Mouse (Mus musculus) lung, postnatal 25 days (tissue): ENCODE results near the gene Rgs19.

Experiments
- DNase-seq: peaks from one replicate; pipeline ENCODE4 v3.0.0; 2022; ENCODE audit warnings: low spot score

Rgs19 gene

DNA sequence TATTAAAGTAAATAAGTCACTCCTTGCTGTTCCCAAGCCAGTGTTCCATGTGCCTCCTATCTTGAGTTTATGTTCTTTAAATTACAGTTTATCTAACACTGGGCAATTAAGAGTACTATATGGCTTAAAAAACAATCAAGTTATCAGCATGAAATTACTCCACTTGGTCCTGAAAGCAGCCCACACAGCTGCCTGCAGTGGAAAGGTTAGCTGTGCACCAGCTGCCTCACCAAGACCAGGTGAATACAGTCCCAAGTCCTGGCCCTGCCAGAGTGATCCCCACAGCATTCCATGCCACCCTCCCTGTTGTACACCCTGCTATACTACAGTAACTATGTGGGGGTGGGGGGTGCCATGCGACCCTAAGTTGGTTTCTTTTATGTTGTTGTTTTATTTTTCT, 40.3 kb downstream of the Rgs19 start:
- no peak for DNase-seq

DNA sequence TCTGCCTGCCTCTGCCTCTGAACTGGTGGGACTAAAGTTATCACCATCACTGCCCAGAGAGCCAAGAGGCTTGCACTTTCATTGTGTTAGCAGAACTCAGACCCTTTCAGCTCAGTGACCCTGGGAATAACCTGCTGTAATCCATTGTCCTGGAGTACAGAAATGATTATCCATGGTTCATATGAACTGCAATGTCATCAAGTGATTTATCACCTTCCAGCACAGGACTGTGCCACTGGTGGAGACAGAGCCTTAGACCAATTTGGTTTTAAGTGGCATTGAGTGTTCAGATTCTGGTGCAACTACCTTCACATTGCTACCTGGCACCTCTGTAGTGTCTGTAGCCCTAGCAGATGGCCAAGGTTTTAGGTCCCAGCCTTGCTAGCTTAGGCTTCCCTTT, 40.7 kb downstream of the Rgs19 start:
- DNase-seq, result no peak

DNA sequence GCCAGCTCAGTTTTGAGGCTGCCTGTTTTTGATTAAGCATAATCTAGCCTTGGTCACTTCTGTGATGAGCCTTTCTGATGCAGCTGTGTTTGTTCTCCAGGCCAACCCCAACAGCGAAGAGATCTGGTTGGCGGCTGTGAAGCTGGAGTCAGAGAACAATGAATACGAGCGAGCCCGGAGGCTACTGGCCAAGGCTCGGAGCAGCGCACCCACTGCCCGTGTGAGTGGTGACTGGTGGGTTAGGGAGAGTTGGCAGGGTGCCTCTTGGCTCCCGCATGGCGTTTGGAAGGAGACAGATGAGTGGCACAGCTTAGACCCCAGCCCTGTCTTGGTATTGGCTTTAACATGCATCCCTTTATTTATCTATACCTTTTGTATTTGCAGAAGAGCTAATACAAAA, 44.9 kb downstream of the Rgs19 start:
- no peak for DNase-seq

DNA sequence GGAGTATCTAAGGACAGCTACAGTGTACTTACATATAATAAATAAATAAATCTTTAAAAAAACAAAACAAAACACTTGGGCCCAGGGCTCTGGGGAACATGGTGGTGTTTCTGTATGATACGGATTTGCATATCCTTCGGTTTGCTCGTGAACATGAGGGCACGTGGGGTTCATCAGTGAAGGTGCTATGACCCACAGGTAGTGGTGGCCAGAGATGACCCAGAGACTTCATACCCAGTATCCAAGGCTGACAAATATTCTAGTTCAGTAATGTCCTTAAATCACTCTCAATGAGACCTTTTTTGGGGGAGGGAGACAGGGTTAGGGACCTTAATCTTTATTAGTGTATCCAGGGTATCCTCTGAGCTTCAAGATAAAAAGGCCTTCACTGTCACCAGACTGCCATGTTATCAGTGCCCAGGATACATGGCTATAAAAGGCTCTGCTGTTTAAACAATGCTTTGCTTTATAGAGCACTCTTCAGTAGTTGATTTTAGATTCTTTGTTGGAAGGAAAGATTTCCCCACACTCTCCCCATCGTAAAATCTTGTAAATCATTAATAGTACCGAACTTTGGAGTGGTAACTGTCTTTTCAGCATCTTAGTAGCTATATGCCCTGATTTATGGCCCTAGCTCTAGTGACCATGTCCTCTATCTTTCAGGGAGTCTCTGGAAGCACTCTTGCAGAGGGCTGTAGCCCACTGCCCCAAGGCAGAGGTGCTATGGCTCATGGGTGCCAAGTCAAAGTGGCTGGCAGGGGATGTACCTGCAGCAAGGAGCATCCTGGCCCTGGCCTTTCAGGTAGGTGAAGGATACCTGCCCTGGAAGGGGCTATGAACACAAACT, 46.9 kb downstream of the Rgs19 start:
- DNase-seq, result no peak

DNA sequence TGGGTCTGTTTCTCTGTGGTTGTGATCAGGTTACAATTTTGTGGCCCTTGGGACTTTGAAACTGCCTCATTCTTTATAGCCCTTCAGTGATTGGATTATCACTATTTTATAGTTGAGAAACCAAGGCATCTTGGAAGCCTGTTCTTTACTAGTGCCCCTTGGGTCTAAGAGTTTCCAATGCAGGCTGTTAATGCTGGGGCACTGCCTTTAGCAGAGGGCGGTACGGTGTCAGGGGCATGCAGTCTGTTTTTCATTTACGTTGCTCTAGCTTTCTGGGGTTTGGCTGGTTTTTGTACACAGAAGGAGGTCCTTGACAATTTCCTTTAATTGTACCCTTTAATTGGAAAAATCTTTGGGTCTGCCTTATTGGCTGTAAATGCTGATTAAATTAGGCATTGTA, 48.1 kb downstream of the Rgs19 start:
- DNase-seq, result no peak

DNA sequence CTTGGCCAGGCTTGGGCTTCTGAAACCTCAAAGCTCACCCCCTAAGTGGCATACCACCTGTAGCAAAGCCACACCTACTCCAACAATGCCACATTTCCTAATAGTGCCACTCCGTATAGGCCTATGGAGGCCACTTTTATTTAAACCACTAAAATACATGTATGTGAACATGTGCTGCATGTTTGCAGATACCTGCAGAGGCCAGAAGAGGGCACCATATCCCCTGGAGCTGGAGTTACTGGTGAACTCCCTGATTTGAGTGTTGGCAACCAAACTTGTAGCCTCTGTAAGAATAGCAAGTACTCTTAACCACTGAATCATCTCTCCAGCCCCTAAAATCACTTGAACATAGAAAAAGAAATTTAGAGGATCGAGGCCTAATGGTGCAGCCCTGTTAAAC, 49.4 kb downstream of the Rgs19 start:
- DNase-seq, result peak; percentile 32
